Mouse (Mus musculus) cerebellum, postnatal 14 days (tissue): Measurements from ENCODE around the gene Prkag2.

Experiments used
- DNase-seq, 2 experiments: peaks; one replicate each; pipeline ENCODE4 v3.0.0; 2021; ENCODE audit warnings: mixed read lengths in 2 of 2

Gene Prkag2

GRCm38 (mm10) chr5:24991575-24991974, 108.9 kb downstream of the Prkag2 start:
- no peak for DNase-seq

- DNase-seq = peak; percentile 35 to 42
Measured at GRCm38 (mm10) chr5:24990460-24990859, 110.0 kb downstream of the Prkag2 start.

GRCm38 (mm10) chr5:24989683-24990082, 110.8 kb downstream of the Prkag2 start:
- no peak for DNase-seq

GRCm38 (mm10) chr5:24986956-24987355, 113.5 kb downstream of the Prkag2 start:
- peak; percentile 46 to 56 for DNase-seq

GRCm38 (mm10) chr5:24986204-24986940, 114.1 kb downstream of the Prkag2 start:
- peak in 1 of 2 experiments; percentile 48 for DNase-seq

- DNase-seq = peak; percentile 69 to 77
Measured at GRCm38 (mm10) chr5:24985434-24986176, 114.8 kb downstream of the Prkag2 start.

GRCm38 (mm10) chr5:24984157-24984556, 116.3 kb downstream of the Prkag2 start:
- DNase-seq = no peak

- peak; percentile 66 to 79 for DNase-seq
Measured at GRCm38 (mm10) chr5:24983539-24983938, 116.9 kb downstream of the Prkag2 start.

- no peak for DNase-seq
Measured at GRCm38 (mm10) chr5:24982258-24982657, 118.2 kb downstream of the Prkag2 start.

GRCm38 (mm10) chr5:24981765-24982164, 118.7 kb downstream of the Prkag2 start:
- peak; percentile 60 to 63 for DNase-seq

- no peak for DNase-seq
Measured at GRCm38 (mm10) chr5:24979968-24980345, 120.5 kb downstream of the Prkag2 start.

GRCm38 (mm10) chr5:24979312-24979967, 121.0 kb downstream of the Prkag2 start:
- DNase-seq = no peak

- no peak for DNase-seq
Measured at GRCm38 (mm10) chr5:24976907-24977306, 123.5 kb downstream of the Prkag2 start.

GRCm38 (mm10) chr5:24976236-24976635, 124.2 kb downstream of the Prkag2 start:
- peak in 1 of 2 experiments; percentile 57 for DNase-seq

- no peak for DNase-seq
Measured at GRCm38 (mm10) chr5:24975100-24975499, 125.3 kb downstream of the Prkag2 start.

GRCm38 (mm10) chr5:24973672-24974225, 126.7 kb downstream of the Prkag2 start:
- DNase-seq = no peak

- peak in 1 of 2 experiments; percentile 36 for DNase-seq
Measured at GRCm38 (mm10) chr5:24973228-24973627, 127.2 kb downstream of the Prkag2 start.

GRCm38 (mm10) chr5:24970552-24971275, 129.7 kb downstream of the Prkag2 start:
- DNase-seq = no peak

GRCm38 (mm10) chr5:24969241-24969880, 131.1 kb downstream of the Prkag2 start:
- DNase-seq = no peak

- no peak for DNase-seq
Measured at GRCm38 (mm10) chr5:24968792-24969191, 131.7 kb downstream of the Prkag2 start.

GRCm38 (mm10) chr5:24967898-24968535, 132.4 kb downstream of the Prkag2 start:
- DNase-seq = no peak
